ENCODE assay signal across 7 mouse cellular contexts in genomic region chr19:46587823-46588508, GRCm38 (mm10). TPM values are rescaled to one million over a fixed set of nuclear protein-coding genes. Genes with fewer than 3 reads are reported as not detected.
DNase-seq lines count a peak whose midpoint lies in the region; ATAC-seq and TF ChIP-seq lines count a peak whose summit lies in the region.

No protein-coding gene starts in this region.

- DNase-seq in adrenal gland, postnatal 10 days: peak; percentile 94
- peak; percentile 86 for DNase-seq in embryo, embryonic 11 days
- peak; percentile 76 to 86 for DNase-seq in gastrocnemius, postnatal 4 days (ENCODE audit: low spot score in 2 of 2)
- peak; percentile 70 to 88 for DNase-seq in kidney, adult 8-10 months
- peak; percentile 86 for DNase-seq in limb, embryonic 14.5 days (ENCODE audit: low spot score)
- peak; percentile 88 for DNase-seq in midbrain, postnatal 0 days (ENCODE audit: low spot score)
- DNase-seq in spleen, postnatal 10 days (ENCODE audit: low spot score in 2 of 2): peak; percentile 78 to 89

- 0 out of 2 replicates have a peak, but pooled peaks have one; percentile 49 for ATAC-seq in limb, embryonic 14.5 days (ENCODE audit: low FRiP score, low read depth)
- peak; percentile 75 for ATAC-seq in midbrain, postnatal 0 days (ENCODE audit: low FRiP score)

- peaks cover 47% of the 10 kb centered on the region for H3K36me3 ChIP-seq in limb, embryonic 14.5 days (ENCODE audit: control insufficient read depth, insufficient read depth, low read length)
- peaks cover 18% of the 10 kb centered on the region for H3K36me3 ChIP-seq in midbrain, postnatal 0 days (ENCODE audit: insufficient read depth, low read length)

- peak; percentile 98 for TF ChIP-seq CTCF in midbrain, postnatal 0 days (IDR thresholded peaks at IDR 0.05)

- H3K9me3 ChIP-seq in limb, embryonic 14.5 days (ENCODE audit: control insufficient read depth, low read length): no peaks in the 10 kb centered on the region
- H3K9me3 ChIP-seq in midbrain, postnatal 0 days (ENCODE audit: low read length): no peaks in the 10 kb centered on the region

- peak; percentile 41; the same call in 1 of the 2 replicates for TF ChIP-seq POLR2A in limb, embryonic 14.5 days (IDR thresholded peaks at IDR 0.05; ENCODE audit: borderline replicate concordance, extremely low read depth, insufficient read depth, insufficient read length)

- H3K4me2 ChIP-seq in limb, embryonic 14.5 days (replicated peaks; ENCODE audit: low read depth, low read length, severe bottlenecking): no peak overlapping the region
- no peak overlapping the region for H3K4me2 ChIP-seq in midbrain, postnatal 0 days (ENCODE audit: low read depth, low read length, poor library complexity, severe bottlenecking)

- H3K9ac ChIP-seq in limb, embryonic 14.5 days (ENCODE audit: low read depth, low read length, severe bottlenecking): no peak overlapping the region
- no peak overlapping the region for H3K9ac ChIP-seq in midbrain, postnatal 0 days (replicated peaks; ENCODE audit: low read length, poor library complexity, severe bottlenecking)

- H3K27ac ChIP-seq in limb, embryonic 14.5 days (replicated peaks; ENCODE audit: low read depth, low read length): no peak overlapping the region
- H3K27ac ChIP-seq in midbrain, postnatal 0 days (ENCODE audit: low read depth, low read length): no peak overlapping the region

- H3K4me1 ChIP-seq in limb, embryonic 14.5 days (ENCODE audit: control insufficient read depth, insufficient read depth, low read length): no peaks in the 10 kb centered on the region
- H3K4me1 ChIP-seq in midbrain, postnatal 0 days (ENCODE audit: insufficient read depth, low read length): no peaks in the 10 kb centered on the region

- 57% methylated on average over 13 of the region's 13 CpGs for WGBS in limb, embryonic 14.5 days
- WGBS in midbrain, postnatal 0 days: 61% methylated on average over 13 of the region's 13 CpGs

- no peaks in the 10 kb centered on the region for H3K27me3 ChIP-seq in limb, embryonic 14.5 days (ENCODE audit: control insufficient read depth, insufficient read depth, low read length)
- H3K27me3 ChIP-seq in midbrain, postnatal 0 days (ENCODE audit: insufficient read depth, low read length): no peaks in the 10 kb centered on the region

- H3K4me3 ChIP-seq in limb, embryonic 14.5 days (replicated peaks; ENCODE audit: low read length): no peak overlapping the region
- no peak overlapping the region for H3K4me3 ChIP-seq in midbrain, postnatal 0 days (ENCODE audit: low read depth, low read length)

RNA-seq across cellular contexts. Expression of gene Wbp1l, which starts 10.9 kb away (rescaled TPM):
- total RNA-seq in adrenal gland, postnatal 10 days (2021): 100 to 1,000 TPM; 122 to 123 TPM
- 10 to 100 TPM; 52.4 to 57.2 TPM for total RNA-seq in gastrocnemius, postnatal 4 days (2021)
- 44.0 and 54.1 TPM in 2 replicates for polyA plus RNA-seq in limb, embryonic 14.5 days (2012; rRNA removed)
- 42.6 and 43.8 TPM in 2 replicates for polyA plus RNA-seq in limb, embryonic 14.5 days (2014; fragmentation: Nextera tagmentation; extraction: Ambion mirVana)
- total RNA-seq in midbrain, postnatal 0 days (2014; rRNA removed): 44.2 and 44.8 TPM in 2 replicates
- 27.1 and 27.8 TPM in 2 replicates for polyA plus RNA-seq in midbrain, postnatal 0 days (2015; fragmentation: Nextera tagmentation; extraction: Ambion mirVana)

RNA-seq across cellular contexts. Expression of gene Sfxn2, which starts 14.8 kb away (rescaled TPM):
- total RNA-seq in adrenal gland, postnatal 10 days (2021): 10 to 100 TPM; 11.2 to 16.4 TPM
- 10 to 100 TPM in 1 of 2 experiments, 1 to 10 TPM in 1; 7.8 to 11.2 TPM for total RNA-seq in gastrocnemius, postnatal 4 days (2021)
- polyA plus RNA-seq in limb, embryonic 14.5 days (2012; rRNA removed): 26.4 and 26.7 TPM in 2 replicates
- polyA plus RNA-seq in limb, embryonic 14.5 days (2014; fragmentation: Nextera tagmentation; extraction: Ambion mirVana): 21.2 and 22.0 TPM in 2 replicates
- total RNA-seq in midbrain, postnatal 0 days (2014; rRNA removed): 5.9 and 6.0 TPM in 2 replicates
- polyA plus RNA-seq in midbrain, postnatal 0 days (2015; fragmentation: Nextera tagmentation; extraction: Ambion mirVana): 9.5 and 9.8 TPM in 2 replicates

RNA-seq across cellular contexts. Expression of gene Arl3, which starts 15.0 kb away (rescaled TPM):
- total RNA-seq in adrenal gland, postnatal 10 days (2021): 10 to 100 TPM; 41.7 to 43.0 TPM
- total RNA-seq in gastrocnemius, postnatal 4 days (2021): 10 to 100 TPM; 34.8 to 37.9 TPM
- polyA plus RNA-seq in limb, embryonic 14.5 days (2012; rRNA removed): 93.0 and 120 TPM in 2 replicates
- 87.2 and 97.8 TPM in 2 replicates for polyA plus RNA-seq in limb, embryonic 14.5 days (2014; fragmentation: Nextera tagmentation; extraction: Ambion mirVana)
- 94.5 and 109 TPM in 2 replicates for total RNA-seq in midbrain, postnatal 0 days (2014; rRNA removed)
- 192 and 194 TPM in 2 replicates for polyA plus RNA-seq in midbrain, postnatal 0 days (2015; fragmentation: Nextera tagmentation; extraction: Ambion mirVana)
